Mouse (Mus musculus) c-Kit-negative CD71-positive TER-119-positive erythroid progenitor cells, embryonic 14.5 days (primary cell): Measurements from ENCODE around the gene Igfbp2.

ENCODE experiments used
- DNase-seq: peaks from one replicate; pipeline ENCODE4 v3.0.0-alpha.2; 2013; ENCODE audit warnings: low read depth, low spot score

Igfbp2 gene

GRCm38 (mm10) chr1:72855729-72856128 is 31.4 kb downstream of the Igfbp2 start:
- DNase-seq: no peak

GRCm38 (mm10) chr1:72856209-72856909 is 32.1 kb downstream of the Igfbp2 start:
- no peak for DNase-seq

- DNase-seq: no peak
Observed at GRCm38 (mm10) chr1:72857142-72857541, 32.8 kb downstream of the Igfbp2 start.

GRCm38 (mm10) chr1:72857631-72858030 is 33.3 kb downstream of the Igfbp2 start:
- DNase-seq: no peak

GRCm38 (mm10) chr1:72858286-72858685 is 34.0 kb downstream of the Igfbp2 start:
- DNase-seq: no peak

- DNase-seq: no peak
Observed at GRCm38 (mm10) chr1:72858874-72859273, 34.6 kb downstream of the Igfbp2 start.

- no peak for DNase-seq
Observed at GRCm38 (mm10) chr1:72859963-72860362, 35.7 kb downstream of the Igfbp2 start.

- DNase-seq: no peak
Observed at GRCm38 (mm10) chr1:72860502-72860901, 36.2 kb downstream of the Igfbp2 start.

GRCm38 (mm10) chr1:72861702-72862101 is 37.4 kb downstream of the Igfbp2 start:
- DNase-seq: no peak

GRCm38 (mm10) chr1:72862248-72862647 is 37.9 kb downstream of the Igfbp2 start:
- no peak for DNase-seq

- no peak for DNase-seq
Observed at GRCm38 (mm10) chr1:72863692-72864091, 39.4 kb downstream of the Igfbp2 start.

GRCm38 (mm10) chr1:72864272-72864671 is 40.0 kb downstream of the Igfbp2 start:
- no peak for DNase-seq

GRCm38 (mm10) chr1:72865900-72866299 is 41.6 kb downstream of the Igfbp2 start:
- DNase-seq: peak; percentile 46

GRCm38 (mm10) chr1:72866417-72866816 is 42.1 kb downstream of the Igfbp2 start:
- DNase-seq: no peak

- DNase-seq: no peak
Observed at GRCm38 (mm10) chr1:72867346-72867745, 43.0 kb downstream of the Igfbp2 start.

GRCm38 (mm10) chr1:72868429-72869215 is 44.3 kb downstream of the Igfbp2 start:
- no peak for DNase-seq

- no peak for DNase-seq
Observed at GRCm38 (mm10) chr1:72869275-72869674, 45.0 kb downstream of the Igfbp2 start.

GRCm38 (mm10) chr1:72869681-72870614 is 45.6 kb downstream of the Igfbp2 start:
- no peak for DNase-seq

GRCm38 (mm10) chr1:72870615-72871336 is 46.5 kb downstream of the Igfbp2 start:
- no peak for DNase-seq

- no peak for DNase-seq
Observed at GRCm38 (mm10) chr1:72871337-72871696, 47.0 kb downstream of the Igfbp2 start.

GRCm38 (mm10) chr1:72871697-72872411 is 47.6 kb downstream of the Igfbp2 start:
- no peak for DNase-seq
